Mouse (Mus musculus) erythroblast, embryonic 14.5 days (primary cell): ENCODE results near the gene Uba3. TPM values are rescaled to one million over a fixed set of nuclear protein-coding genes. Genes with fewer than 3 reads are reported as not detected.

ENCODE experiments used
- H3K27me3 ChIP-seq: 2 replicates; pipeline ENCODE4 v1.6.1; 2012; ENCODE audit warnings: inconsistent platforms; ENCODE audit not compliant: control insufficient read depth
- H3K36me3 ChIP-seq: 2 replicates; pipeline ENCODE4 v1.6.1; 2012; ENCODE audit warnings: mild to moderate bottlenecking, inconsistent platforms; ENCODE audit not compliant: control insufficient read depth
- H3K4me1 ChIP-seq: 2 replicates; pipeline ENCODE4 v1.6.1; 2012; ENCODE audit warnings: inconsistent platforms; ENCODE audit not compliant: control insufficient read depth
- H3K4me3 ChIP-seq: replicated peaks from 2 replicates; pipeline ENCODE3; 2012; ENCODE audit warnings: moderate library complexity, mild to moderate bottlenecking, inconsistent platforms
- H3K9me3 ChIP-seq: 2 replicates; pipeline ENCODE4 v1.6.1; 2012; ENCODE audit warnings: low read length, inconsistent platforms, mixed read lengths; ENCODE audit not compliant: control insufficient read depth
- GATA1 ChIP-seq: IDR thresholded peaks from 2 replicates; pipeline ENCODE4 v1.6.1; 2012; ENCODE audit warnings: low read length, inconsistent platforms, mixed read lengths
- TAL1 ChIP-seq: IDR thresholded peaks from 3 replicates; pipeline ENCODE4 v1.6.1; 2012; ENCODE audit warnings: low read length, inconsistent platforms, mixed read lengths
- polyA plus RNA-seq: library from polyadenylated mRNA; stranded (reverse); fragments of >175 nt; gene quantifications from 2 replicates; pipeline ENCODE4 v1.2.3, GENCODE M21; 2012

Gene Uba3
- polyA plus RNA-seq, 1 experiment, result 0.89 TPM

GRCm38 (mm10) chr6:97204952-97205351 lies 495 bp downstream of the Uba3 start:
- Histone ChIP-seq H3K36me3 (peaks cover 21% of the 10 kb centered on the region), H3K9me3 (no peaks in the 10 kb centered on the region), H3K27me3 (no peaks in the 10 kb centered on the region), H3K4me1 (peaks cover 57% of the 10 kb centered on the region), H3K4me3 (peak overlapping the region; percentile 86)
- TF ChIP-seq TAL1, result no peak
- no peak for TF ChIP-seq GATA1

- Histone ChIP-seq H3K4me3 (peak overlapping the region; percentile 86), H3K36me3 (peaks cover 25% of the 10 kb centered on the region), H3K4me1 (peaks cover 53% of the 10 kb centered on the region), H3K27me3 (no peaks in the 10 kb centered on the region), H3K9me3 (no peaks in the 10 kb centered on the region)
- TF ChIP-seq GATA1 (no peak), TAL1 (no peak)
Measured at GRCm38 (mm10) chr6:97204252-97204869, 1.1 kb downstream of the Uba3 start.

- TF ChIP-seq TAL1, result no peak
- TF ChIP-seq GATA1, result no peak
- H3K36me3 ChIP-seq, result peaks cover 38% of the 10 kb centered on the region
- H3K9me3 ChIP-seq, result no peaks in the 10 kb centered on the region
- no peaks in the 10 kb centered on the region for H3K27me3 ChIP-seq
- H3K4me1 ChIP-seq, result peaks cover 41% of the 10 kb centered on the region
- H3K4me3 ChIP-seq, result no peak overlapping the region
Measured at GRCm38 (mm10) chr6:97202477-97202876, 3.0 kb downstream of the Uba3 start.

- TF ChIP-seq GATA1, result no peak
- TF ChIP-seq TAL1, result no peak
- Histone ChIP-seq H3K36me3 (peaks cover 59% of the 10 kb centered on the region), H3K4me1 (peaks cover 23% of the 10 kb centered on the region), H3K4me3 (no peak overlapping the region), H3K9me3 (no peaks in the 10 kb centered on the region), H3K27me3 (no peaks in the 10 kb centered on the region)
Measured at GRCm38 (mm10) chr6:97200437-97200836, 5.0 kb downstream of the Uba3 start.

- Histone ChIP-seq H3K36me3 (peaks cover 33% of the 10 kb centered on the region), H3K4me1 (peaks cover 41% of the 10 kb centered on the region)
Measured at GRCm38 (mm10) chr6:97179367-97179828, 26.0 kb downstream of the Uba3 start.

GRCm38 (mm10) chr6:97178491-97179366 lies 26.7 kb downstream of the Uba3 start, which contains the start of gene Tmf1:
Tmf1 (minus strand) TSS chr6:97179122.
- Histone ChIP-seq H3K4me3 (peak within 1 kb of the TSS; percentile 99), H3K9me3 (no peaks in the 10 kb centered on the region), H3K36me3 (peaks cover 30% of the 10 kb centered on the region), H3K27me3 (no peaks in the 10 kb centered on the region), H3K4me1 (peaks cover 41% of the 10 kb centered on the region)
- TF ChIP-seq GATA1 (no peak), TAL1 (no peak)

More at GRCm38 (mm10) chr6:97179367-97179828, 26.0 kb downstream of the Uba3 start:
- TF ChIP-seq GATA1 (no peak), TAL1 (no peak)
- Histone ChIP-seq H3K4me3 (peak overlapping the region; percentile 99), H3K27me3 (no peaks in the 10 kb centered on the region), H3K9me3 (no peaks in the 10 kb centered on the region)

- peaks cover 41% of the 10 kb centered on the region for H3K4me1 ChIP-seq
- H3K9me3 ChIP-seq, result no peaks in the 10 kb centered on the region
- H3K4me3 ChIP-seq, result no peak overlapping the region
- TF ChIP-seq GATA1, result no peak
- TF ChIP-seq TAL1, result no peak
- no peaks in the 10 kb centered on the region for H3K27me3 ChIP-seq
- peaks cover 49% of the 10 kb centered on the region for H3K36me3 ChIP-seq
Measured at GRCm38 (mm10) chr6:97175716-97176115, 29.7 kb downstream of the Uba3 start.

GRCm38 (mm10) chr6:97150156-97150555 lies 55.3 kb downstream of the Uba3 start:
- Histone ChIP-seq H3K9me3 (no peaks in the 10 kb centered on the region), H3K4me3 (no peak overlapping the region), H3K36me3 (peaks cover 9% of the 10 kb centered on the region), H3K4me1 (peaks cover 18% of the 10 kb centered on the region), H3K27me3 (no peaks in the 10 kb centered on the region; the same call in 1 of the 2 replicates)
- TF ChIP-seq GATA1 (no peak), TAL1 (no peak)

- Histone ChIP-seq H3K4me3 (no peak overlapping the region), H3K27me3 (no peaks in the 10 kb centered on the region; the same call in 1 of the 2 replicates), H3K9me3 (no peaks in the 10 kb centered on the region), H3K36me3 (peaks cover 9% of the 10 kb centered on the region), H3K4me1 (peaks cover 18% of the 10 kb centered on the region)
- TF ChIP-seq TAL1, result no peak
- no peak for TF ChIP-seq GATA1
Measured at GRCm38 (mm10) chr6:97149721-97150120, 55.7 kb downstream of the Uba3 start.
